Mouse (Mus musculus) spleen, embryonic (tissue): ENCODE data around the gene Maz.

ENCODE experiments used
- CTCF ChIA-PET: fragments of 350-600 bp; sonication (Branson Sonifier 250); formaldehyde crosslinking; loops from one replicate; lab custom pipeline; 2022; lab: Charles Lee

Gene Maz

GRCm38 (mm10) chr7:127021563-127022527 lies 5.0 kb downstream of the Maz start:
- CTCF ChIA-PET = interaction anchor here (0.5 to 0.6 kb wide), 2 partner anchors 14 to 137 kb away, joined by 3 to 4 read pairs; no protein-coding TSS in a partner anchor

DNA sequence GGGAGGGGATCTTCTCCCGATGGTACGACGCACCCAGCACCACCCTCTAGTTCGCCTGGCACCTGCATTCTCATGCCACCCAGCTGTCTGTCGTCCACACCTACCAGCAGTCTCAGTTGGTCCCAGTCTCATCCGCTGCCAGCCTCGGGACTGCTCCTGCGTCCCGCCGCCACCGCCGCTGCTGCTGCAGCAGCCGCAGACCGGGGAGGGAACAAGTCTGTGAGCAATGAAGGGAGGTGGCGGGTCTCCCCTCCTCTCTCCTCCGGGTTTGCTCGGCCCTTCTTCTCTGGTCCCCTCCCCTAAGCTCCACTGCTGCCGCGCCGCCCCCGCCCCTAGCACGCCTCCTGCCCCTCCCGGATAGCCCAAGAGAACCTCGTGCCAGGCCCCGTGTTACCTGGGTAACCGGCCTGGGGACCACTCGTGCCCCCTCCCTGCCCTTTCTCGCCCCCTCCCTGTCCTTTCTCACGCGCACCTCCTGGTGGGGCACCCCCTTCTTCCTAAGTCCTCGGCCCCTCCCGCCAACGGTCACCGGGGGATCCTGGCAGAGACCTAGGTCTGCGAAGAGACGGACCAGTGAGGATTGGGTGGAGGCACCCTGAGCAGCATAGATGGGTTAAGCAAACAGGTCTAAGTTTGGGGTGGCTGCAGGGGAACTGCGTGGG lies 5.8 kb downstream of the Maz start, which contains the start of the genes Gm42742 and Prrt2:
TSS of gene Gm42742 (minus strand) at position 197 of the 662 bp plus-strand sequence.
TSS of gene Prrt2 (minus strand) at position 311 of the 662 bp plus-strand sequence.
- CTCF ChIA-PET = no interaction called here

DNA sequence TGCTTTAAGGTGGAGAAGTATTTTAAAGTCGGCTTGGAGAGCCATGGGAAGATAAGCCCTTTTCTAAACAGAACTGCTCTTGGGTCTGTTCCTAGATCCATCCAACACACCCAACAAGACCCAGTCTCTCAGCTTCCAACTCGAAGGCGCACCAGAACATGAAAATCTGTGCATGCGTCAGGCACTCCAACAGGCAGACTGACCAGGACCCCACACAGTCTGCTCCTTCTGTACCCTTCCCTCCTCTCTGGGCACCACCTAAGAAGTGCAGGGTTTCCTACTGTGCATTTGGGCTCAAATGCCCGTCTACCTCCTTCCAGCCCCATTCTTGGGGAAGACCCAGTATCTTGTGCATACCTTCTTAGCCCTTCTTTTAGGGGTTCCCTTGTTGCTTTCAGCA lies 6.3 kb downstream of the Maz start:
- CTCF ChIA-PET = interaction anchor here (0.5 kb wide), 1 partner anchor 23 kb away, joined by 6 read pairs; no protein-coding TSS in a partner anchor

DNA sequence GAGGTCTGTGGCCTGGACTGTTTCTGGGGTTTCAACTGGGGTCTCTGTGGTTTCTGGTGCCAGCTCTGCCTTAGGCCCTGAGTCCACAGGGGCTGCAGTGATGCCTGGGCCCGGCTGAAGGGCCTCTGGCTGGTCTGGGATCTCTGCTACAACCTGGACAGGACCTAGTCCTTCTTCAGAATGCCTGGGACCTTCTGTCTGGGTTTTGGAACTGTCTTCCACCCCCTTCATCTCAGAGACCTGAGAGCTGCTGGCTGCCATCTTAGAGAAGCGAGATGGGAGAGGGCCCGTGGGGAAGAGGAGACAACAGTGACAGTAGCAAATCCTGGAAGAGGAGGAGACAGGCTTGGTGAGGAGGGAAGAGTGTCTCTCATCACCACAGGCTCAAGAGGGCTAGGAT lies 6.8 kb downstream of the Maz start:
- CTCF ChIA-PET = interaction anchor here (0.5 kb wide), 1 partner anchor 23 kb away, joined by 6 read pairs; no protein-coding TSS in a partner anchor

- CTCF ChIA-PET = no interaction called here
Observed at GRCm38 (mm10) chr7:127019306-127019960, 7.4 kb downstream of the Maz start.

DNA sequence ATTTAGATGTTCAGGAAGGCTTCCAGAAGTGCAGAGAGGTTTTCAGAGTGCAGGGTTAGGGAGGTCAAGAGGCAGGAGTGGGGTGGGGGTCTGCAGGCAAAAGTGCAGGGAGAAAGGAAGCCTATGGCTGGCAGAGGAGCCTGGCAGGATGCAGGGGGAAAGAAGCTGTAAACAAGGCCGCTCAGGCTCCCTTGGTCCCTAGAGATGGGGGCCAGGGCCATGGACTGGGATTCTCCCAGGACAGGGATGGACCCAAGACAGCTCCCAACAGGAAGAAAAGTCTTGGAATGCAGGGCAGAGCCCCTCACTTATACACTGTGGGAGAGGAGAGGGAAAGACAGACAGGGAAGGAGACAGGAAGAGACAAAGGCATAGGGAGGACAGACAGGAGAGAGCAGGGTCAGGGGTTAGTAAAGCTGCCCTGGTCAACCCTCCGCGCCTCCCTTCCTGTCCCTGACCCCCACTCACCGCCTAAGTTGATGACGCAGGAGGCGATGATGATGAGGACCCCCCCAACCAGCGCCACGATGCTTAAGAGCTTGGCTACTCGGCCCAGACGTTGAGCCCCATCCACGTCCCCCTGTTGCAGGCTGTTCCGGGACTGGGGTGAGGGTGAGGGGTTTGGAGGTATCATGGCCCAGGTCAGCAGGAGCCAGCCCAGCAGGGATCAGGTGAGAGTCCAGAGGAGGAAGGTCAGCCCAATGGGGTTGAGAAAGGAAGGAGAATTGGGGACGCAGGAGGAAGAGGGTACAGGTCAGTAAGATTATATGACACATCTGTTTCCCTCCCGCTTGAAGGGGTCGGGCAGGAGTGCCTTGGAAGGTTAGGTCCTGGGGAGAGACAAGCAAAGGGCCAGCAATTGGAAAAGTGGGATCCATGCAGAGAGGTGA lies 8.2 kb downstream of the Maz start:
- CTCF ChIA-PET = interaction anchor here (0.5 kb wide), 1 partner anchor 229 kb away, joined by 3 read pairs; no protein-coding TSS in a partner anchor

GRCm38 (mm10) chr7:127017950-127018345 lies 8.9 kb downstream of the Maz start:
- CTCF ChIA-PET = interaction anchor here (1.1 kb wide), 1 partner anchor 12 kb away, joined by 3 read pairs; no protein-coding TSS in a partner anchor

DNA sequence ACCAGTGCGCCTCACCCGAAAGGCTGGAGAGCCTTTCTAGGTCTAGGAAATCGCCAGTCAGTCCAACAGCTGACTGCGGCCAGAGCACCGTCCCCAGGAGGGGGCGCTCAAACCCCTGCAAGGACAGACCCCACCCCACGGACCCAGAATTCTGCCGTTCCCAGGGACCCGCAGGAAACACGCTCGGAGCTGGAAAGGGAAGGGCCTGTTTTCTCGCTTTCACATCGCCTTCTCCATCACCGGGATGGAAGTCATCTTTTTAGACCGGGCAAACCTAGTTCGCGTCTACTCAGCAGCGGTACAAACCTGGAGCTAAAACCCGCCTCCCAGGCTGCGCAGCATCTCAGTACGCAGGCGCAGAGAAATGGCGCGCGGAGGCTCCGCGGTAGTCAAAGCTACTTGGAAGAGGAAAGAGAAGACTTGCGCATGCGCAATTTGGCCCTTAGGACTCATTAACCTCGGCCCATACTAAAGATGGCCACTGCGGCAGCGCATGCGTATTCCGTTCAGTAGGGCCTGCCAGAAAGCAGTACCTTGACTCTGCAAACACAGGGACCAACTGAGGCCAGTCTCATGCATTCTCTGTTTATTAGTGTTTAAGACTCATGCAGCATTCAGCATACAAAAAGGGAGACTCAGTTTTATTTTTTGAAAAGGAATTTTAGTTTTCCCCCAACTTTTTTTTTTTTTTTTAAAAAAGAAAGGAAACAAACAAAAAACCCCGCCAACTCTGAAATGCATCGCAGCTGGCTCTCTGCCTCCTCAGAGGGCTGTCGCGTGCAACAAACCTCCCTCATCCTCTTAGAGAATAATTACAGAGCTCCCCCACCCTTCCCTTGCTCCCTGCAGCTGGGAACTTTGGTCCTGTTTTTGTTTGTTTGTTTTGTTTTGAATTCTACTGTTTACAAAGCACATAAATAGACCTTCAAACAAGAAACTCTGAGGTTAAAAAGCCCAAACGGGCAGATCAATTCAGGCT lies 9.6 kb downstream of the Maz start, which contains the start of gene Pagr1a:
TSS of gene Pagr1a (minus strand) at position 382 of the 979 bp plus-strand sequence.
- CTCF ChIA-PET = interaction anchor here (0.8 to 1.1 kb wide), 2 partner anchors 11 to 87 kb away, joined by 3 to 4 read pairs; no protein-coding TSS in a partner anchor

GRCm38 (mm10) chr7:127016486-127016938 lies 10.3 kb downstream of the Maz start:
- CTCF ChIA-PET = interaction anchor here (0.6 to 0.8 kb wide), 2 partner anchors 87 to 203 kb away, joined by 4 to 14 read pairs; no protein-coding TSS in a partner anchor

- CTCF ChIA-PET = interaction anchor here (0.6 to 0.8 kb wide), 2 partner anchors 88 to 203 kb away, joined by 4 to 14 read pairs; no protein-coding TSS in a partner anchor
Observed at GRCm38 (mm10) chr7:127016481-127016485, 10.6 kb downstream of the Maz start, which contains the start of gene Pagr1b. Gene Pagr1b (minus strand): TSS chr7:127016484.

DNA sequence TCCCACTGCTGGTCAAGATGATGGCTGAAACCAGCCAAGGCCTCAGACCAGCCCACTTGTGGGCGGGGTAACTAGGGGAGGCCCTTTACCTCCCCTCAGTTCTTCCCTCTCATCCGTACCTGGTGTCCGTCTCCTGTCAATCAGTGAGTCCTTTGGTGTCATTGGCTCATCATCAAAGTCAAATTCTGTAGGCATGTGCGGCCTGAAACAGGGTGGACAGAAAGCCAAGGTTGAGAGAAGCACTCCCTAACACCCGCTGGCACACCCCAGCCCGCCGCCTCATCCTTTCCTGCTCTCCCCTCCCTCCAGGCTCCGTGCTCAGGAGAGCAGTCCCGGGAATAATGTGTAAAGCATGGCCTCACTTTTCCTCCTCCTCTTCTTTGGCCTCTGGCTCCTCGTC lies 10.8 kb downstream of the Maz start:
- CTCF ChIA-PET = interaction anchor here (0.6 to 0.8 kb wide), 2 partner anchors 88 to 203 kb away, joined by 4 to 14 read pairs; no protein-coding TSS in a partner anchor

DNA sequence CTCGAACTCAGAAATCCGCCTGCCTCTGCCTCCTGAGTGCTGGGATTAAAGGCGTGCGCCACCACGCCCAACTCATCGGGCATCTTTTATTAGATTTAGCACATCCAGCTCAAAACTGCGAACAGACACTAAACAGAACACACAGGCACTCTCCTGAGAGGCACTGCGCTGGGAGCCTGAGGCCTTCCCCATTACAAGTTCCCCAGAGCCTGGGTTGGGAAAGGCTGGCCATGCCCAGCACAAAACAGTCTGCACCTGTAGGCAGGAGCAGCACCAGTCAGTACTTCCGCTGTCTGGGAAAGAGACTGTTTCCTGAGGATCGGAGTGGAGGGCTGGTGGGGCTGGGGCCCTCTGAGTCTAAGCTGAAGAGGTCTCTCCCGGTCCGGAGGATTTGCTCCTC lies 11.8 kb downstream of the Maz start:
- CTCF ChIA-PET = interaction anchor here (0.5 to 0.6 kb wide), 3 partner anchors 10 to 1123 kb away, joined by 3 to 12 read pairs (median 3); partner anchors contain the start of gene Maz

- CTCF ChIA-PET = interaction anchor here (0.5 to 0.6 kb wide), 2 partner anchors 9 to 12 kb away, joined by 3 to 12 read pairs; partner anchors contain the start of gene Maz
Observed at GRCm38 (mm10) chr7:127014320-127014719, 12.5 kb downstream of the Maz start, which contains the start of gene Mvp. Gene Mvp (minus strand): TSS chr7:127014621.

- CTCF ChIA-PET = no interaction called here
Observed at GRCm38 (mm10) chr7:127013385-127013784, 13.5 kb downstream of the Maz start.

DNA sequence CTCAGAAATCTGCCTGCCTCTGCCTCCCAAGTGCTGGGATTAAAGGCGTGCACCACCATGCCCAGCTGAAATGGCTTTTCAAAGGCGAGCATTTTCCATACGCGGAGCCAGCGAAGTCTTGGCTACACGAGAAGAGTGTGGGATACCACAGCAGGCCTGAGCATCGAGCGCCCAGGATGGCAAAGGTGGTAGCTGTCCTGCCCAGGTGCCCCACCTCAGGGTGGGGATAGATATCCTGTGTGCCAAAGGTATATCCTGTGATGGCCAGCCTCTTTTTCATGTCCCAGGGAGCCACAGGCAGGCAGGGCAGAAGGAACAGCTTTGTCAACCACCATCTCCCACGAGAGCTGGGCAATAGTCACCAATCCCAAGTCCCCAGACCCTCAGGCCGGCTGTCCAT lies 14.0 kb downstream of the Maz start:
- CTCF ChIA-PET = interaction anchor here (1.1 kb wide), 1 partner anchor 51 kb away, joined by 7 read pairs; no protein-coding TSS in a partner anchor

DNA sequence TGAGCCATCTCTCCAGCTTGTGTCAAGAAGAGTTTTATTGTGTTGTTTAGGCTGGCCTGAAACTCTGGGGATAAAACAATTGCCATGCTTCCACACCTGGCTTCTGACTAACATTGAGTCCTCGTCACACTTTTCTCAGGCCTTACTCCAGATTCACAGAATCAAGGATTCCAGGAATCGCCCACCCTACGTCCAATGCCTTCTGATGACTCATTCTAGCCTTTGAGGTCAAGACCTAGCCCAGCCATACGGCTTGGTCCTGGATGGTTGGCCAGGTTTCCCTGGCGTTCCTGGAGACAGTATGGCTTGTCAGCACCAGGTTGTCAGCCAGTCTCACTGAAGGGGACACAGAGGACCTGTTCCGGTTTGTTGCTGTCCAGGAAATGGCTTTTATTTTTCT lies 14.5 kb downstream of the Maz start:
- CTCF ChIA-PET = interaction anchor here (1.1 kb wide), 1 partner anchor 50 kb away, joined by 7 read pairs; no protein-coding TSS in a partner anchor

- CTCF ChIA-PET = interaction anchor here (0.7 to 1.1 kb wide), 2 partner anchors 15 to 50 kb away, joined by 4 to 7 read pairs; no protein-coding TSS in a partner anchor
Observed at GRCm38 (mm10) chr7:127011717-127012116, 15.1 kb downstream of the Maz start.

DNA sequence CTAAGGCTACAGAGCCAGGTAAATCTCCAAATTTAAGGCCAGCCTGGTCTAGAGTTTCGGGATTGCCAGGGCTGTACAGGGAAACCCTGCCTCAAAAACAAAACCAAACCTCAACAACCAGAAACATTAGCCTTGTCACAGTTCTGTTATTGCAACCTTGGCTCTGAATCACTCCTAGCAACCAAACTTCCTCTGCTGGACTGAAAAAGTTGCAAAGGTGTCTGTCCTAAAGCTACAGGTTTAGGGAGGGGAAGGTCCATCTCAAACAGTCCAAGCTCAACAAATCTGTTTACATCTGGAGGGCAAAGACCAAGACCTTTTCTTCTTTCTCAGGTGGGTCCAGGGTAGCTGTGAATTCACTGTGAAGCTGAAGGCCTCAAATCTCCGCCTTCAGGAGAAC lies 15.8 kb downstream of the Maz start:
- CTCF ChIA-PET = interaction anchor here (0.7 kb wide), 1 partner anchor 15 kb away, joined by 4 read pairs; no protein-coding TSS in a partner anchor
